Mouse (Mus musculus) urinary bladder, adult 2 months (tissue): Measurements from ENCODE around the gene Rnf17. TPM values are rescaled to one million over a fixed set of nuclear protein-coding genes. Genes with fewer than 3 reads are reported as not detected.

Experiments used
- DNase-seq: peaks from one replicate; pipeline ENCODE4 v3.0.0; 2022; ENCODE audit warnings: low spot score
- polyA plus RNA-seq: library from polyadenylated mRNA; depleted of rRNA; stranded (reverse); fragments of >200 nt; gene quantifications from 2 replicates; pipeline ENCODE4 v1.2.3, GENCODE M21; 2012; rRNA removed

The Rnf17 gene
- 0.58 and 0.75 TPM in 2 replicates for polyA plus RNA-seq

DNA sequence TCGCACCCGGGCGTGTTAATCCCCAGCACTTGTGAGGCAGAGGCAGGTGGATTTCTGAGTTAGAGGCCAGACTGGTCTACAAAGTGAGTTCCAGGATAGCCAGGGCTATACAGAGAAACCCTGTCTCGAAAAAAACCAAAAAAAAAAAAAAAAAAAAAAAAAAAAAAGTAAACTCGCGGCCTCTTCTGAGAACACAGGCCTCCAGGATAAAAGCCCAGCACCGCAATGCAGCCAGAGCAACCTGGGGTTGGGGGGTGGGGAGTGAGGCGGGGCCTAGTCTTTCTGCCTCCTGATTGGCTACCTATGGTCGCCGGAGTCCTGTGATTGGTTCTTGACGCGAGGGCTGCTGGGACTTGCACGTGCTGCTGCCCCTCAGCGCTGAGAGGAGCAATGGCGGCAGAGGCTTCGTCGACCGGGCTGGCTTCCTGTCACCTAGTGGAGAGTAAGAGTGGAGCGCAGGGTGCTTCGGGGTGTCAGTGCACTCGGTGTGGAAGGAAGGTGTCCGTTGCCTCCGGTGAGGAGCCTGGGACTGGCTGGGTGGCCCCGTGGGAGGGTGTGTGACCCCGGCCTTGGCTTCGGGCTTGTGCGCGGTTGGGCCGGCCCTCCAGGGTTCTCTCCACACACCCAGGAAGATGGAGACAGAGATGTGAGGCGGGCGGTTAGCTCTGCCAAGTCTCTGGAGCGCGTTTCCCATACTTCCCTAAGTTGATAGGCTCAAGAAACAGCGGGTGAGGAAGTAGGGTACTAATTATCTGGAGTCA is at the start of gene Rnf17:
TSS of gene Rnf17 (plus strand) at position 271 of the 761 bp plus-strand sequence.
- DNase-seq = no peak

GRCm38 (mm10) chr14:56354803-56355202 is 47.6 kb upstream of the Rnf17 start:
- no peak for DNase-seq

- no peak for DNase-seq
Measured at GRCm38 (mm10) chr14:56355396-56355795, 47.0 kb upstream of the Rnf17 start.

GRCm38 (mm10) chr14:56356196-56356595 is 46.2 kb upstream of the Rnf17 start:
- no peak for DNase-seq

GRCm38 (mm10) chr14:56358422-56358821 is 44.0 kb upstream of the Rnf17 start:
- DNase-seq = no peak

- no peak for DNase-seq
Measured at GRCm38 (mm10) chr14:56359131-56359530, 43.2 kb upstream of the Rnf17 start.

DNA sequence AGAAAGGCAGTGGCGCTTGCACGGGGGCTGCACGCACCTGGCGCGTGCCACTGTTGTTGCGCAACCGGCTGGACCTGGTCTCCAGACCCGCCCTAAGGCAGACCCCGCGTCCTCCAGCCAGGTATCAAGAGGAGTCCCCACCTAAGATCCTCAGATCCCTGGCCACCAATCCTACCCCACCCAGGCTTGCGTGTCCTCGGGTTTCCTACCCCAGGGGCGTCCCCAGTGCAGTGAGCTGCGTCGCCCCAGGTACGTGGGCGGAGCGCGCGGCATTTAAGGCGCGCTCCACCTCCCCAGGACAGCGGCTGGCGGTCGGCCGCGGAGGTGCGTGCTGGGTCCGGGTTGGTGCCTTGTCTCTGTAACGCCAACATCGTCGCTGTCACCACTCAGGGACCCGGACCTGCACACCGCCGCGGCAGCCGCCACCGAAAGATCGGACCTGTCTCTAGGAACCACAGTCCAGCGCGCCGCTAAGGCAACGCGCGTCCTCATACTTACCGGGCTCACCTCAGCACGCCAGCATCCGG is 37.6 kb upstream of the Rnf17 start, which contains the start of gene Atp12a:
TSS of gene Atp12a (plus strand) at position 358 of the 527 bp plus-strand sequence.
- no peak for DNase-seq

- no peak for DNase-seq
Measured at GRCm38 (mm10) chr14:56365292-56365691, 37.1 kb upstream of the Rnf17 start.

DNA sequence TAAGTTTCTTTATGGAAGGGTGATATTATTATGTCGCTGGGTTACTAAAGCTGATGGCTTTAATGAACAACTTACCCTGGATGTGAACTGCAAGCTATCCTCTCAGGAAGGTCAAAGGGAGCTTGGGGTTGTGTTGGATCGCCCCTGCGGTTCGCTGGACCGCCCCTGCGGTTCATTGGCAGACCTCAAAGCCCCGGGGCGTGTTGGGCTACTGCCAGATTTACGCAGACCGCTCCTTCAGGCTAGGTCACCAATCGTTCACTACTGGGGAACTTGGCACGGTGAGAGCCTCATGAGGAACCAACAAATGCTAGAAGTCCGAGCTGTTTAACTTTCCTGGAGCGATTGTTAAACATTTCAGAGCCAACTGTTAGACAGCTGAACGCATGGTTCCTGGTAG is 35.7 kb upstream of the Rnf17 start:
- no peak for DNase-seq

DNA sequence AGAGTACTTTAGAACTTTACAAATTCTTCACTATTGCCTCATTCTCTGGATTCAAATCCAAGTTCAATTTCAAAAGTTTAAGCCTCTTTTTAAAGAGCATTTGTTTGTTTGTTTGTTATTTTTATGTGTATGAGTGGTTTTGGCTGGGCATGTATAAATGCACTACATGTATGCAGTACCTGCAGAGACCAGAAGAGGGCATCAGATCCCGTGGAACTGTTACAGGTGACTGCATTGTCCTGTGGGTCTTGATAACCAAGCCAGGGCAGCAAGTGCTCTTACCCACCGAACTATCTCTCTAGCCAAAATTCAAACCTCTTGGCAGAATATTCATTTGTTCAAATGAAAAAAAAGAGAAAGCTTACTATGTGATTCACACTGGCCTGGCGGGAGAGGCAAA is 33.5 kb upstream of the Rnf17 start:
- no peak for DNase-seq

GRCm38 (mm10) chr14:56375731-56376130 is 26.6 kb upstream of the Rnf17 start:
- DNase-seq = peak; percentile 35

DNA sequence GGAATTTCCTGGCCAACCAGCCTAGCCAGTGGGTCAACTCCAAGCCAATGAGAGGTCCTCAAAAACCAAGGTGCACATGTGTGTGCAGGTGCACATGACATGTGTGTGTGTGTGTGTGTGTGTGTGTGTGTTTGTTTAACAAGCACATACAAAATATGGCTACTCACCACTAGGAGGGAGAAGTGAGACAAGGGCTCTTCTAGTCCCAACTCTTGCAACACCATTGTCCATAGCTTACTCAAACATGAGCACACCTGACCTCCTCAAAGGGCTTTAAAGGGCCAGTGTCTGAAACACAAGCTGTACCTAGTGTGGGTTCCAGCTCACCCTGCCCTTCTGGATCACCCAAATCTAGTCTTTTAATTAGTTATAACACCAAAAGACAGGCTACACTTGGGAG is 24.6 kb upstream of the Rnf17 start:
- DNase-seq = no peak

DNA sequence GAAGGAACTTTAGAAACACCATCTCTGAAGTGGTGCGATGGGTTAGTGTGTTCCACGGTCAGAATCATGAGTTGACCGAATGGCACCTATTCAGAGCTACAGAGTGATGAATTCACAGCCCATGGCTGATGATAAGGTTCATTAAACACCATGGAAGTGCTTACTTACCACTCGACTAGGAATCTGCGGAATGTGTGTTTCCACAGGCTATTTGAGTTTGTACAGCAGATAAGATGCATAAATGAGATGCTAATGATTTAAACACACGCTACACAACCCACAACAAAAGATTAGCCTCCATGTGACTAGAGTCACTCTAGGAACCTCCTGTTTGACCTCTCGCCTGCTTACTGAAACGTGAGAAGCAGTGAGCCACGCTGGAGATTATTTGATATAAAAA is 23.0 kb upstream of the Rnf17 start:
- DNase-seq = no peak

GRCm38 (mm10) chr14:56382366-56382765 is 20.0 kb upstream of the Rnf17 start:
- DNase-seq = no peak

GRCm38 (mm10) chr14:56390247-56390646 is 12.1 kb upstream of the Rnf17 start:
- no peak for DNase-seq

DNA sequence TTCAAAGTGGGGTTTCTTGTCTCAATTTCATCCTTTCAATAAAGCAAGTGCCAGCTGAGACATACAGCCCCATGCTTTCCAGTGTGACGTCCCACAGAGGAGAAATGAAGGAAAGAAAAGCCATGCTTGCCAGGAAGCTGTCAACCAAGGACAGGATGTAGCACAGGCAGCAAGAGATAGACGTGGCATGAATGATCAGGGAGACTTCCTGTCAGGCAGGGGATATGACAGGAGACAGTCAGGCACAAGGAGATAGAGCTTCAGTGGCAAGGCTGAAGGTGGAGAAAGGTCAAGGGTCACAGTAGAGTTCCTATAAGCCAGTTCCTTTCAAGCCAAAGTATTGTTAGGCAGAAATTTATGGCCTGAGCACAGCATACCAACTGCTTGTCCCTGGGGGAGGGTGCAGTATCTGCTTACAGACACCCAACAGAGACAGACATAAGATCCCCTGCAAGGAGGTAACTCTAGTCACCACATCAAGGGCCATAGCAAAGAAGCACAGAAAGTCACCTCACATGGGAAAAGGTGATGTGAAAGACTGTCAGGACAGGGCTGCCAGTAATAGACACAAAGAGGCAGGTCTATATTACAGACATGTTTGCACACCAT is 8.6 kb upstream of the Rnf17 start:
- no peak for DNase-seq

- no peak for DNase-seq
Measured at GRCm38 (mm10) chr14:56398001-56398400, 4.4 kb upstream of the Rnf17 start.

GRCm38 (mm10) chr14:56403072-56403375 is 643 bp downstream of the Rnf17 start:
- DNase-seq = no peak

- DNase-seq = no peak
Measured at GRCm38 (mm10) chr14:56462090-56462489, 59.7 kb downstream of the Rnf17 start.

DNA sequence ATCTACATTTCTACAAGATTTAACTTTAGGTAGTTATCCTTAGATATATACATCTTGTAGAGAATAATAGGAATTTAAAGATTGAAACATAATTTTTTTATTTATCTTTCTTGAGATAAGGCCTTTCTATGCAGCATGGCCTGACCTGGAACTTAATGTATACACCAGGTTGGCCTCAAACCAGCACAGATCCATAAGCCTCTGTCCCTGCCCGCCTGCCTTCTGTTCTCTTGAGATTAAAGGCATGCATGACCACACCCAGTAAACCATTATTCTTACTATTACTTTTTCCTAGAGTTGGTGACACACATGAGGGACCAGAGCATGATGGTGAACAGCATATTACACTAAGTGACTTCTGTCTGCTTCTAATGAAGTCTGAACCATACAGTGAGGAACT is 60.3 kb downstream of the Rnf17 start:
- no peak for DNase-seq

- DNase-seq = no peak
Measured at GRCm38 (mm10) chr14:56468145-56468544, 65.8 kb downstream of the Rnf17 start.

- DNase-seq = no peak
Measured at GRCm38 (mm10) chr14:56489806-56490205, 87.4 kb downstream of the Rnf17 start.

DNA sequence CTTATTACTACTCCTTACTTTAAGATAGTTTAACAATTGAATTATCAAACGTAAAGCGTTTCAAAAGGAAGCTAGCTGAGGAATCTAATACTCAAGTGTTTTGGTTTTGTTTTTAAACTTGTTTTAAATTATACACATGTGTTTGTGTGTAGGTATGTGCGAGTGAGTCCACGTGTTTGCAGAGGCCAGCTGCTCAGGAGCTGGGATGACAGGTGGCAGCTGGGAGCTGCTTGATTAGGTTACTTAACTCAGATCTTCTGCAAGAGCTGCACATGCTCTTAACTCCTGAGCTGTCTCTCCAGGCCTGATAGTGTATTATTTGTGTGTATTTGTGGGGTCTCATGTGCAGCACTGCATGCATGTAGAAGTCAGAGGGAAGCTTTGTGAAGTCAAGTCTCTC is 100.0 kb downstream of the Rnf17 start:
- DNase-seq = no peak
